Mouse (Mus musculus) CH12.LX (cell line): ENCODE results near the gene Gm15557.

Experiments
- CTCF ChIP-seq, 2 experiments: IDR thresholded peaks in 1 of 2; conservative IDR thresholded peaks in 1 of 2; 2 replicates each; pipeline ENCODE4 v1.5.1; 2011 to 2012; ENCODE audit warnings: low read depth in 2 of 2, low read length in 2 of 2, improper control_type of control experiment in 1 of 2, inconsistent platforms in 1 of 2, mild to moderate bottlenecking in 1 of 2, moderate library complexity in 1 of 2
- KAT2A ChIP-seq: IDR thresholded peaks from 2 replicates; pipeline ENCODE4 v1.6.1; 2012; ENCODE audit warnings: low read length, improper control_type of control experiment, inconsistent platforms; ENCODE audit not compliant: insufficient replicate concordance
- USF2 ChIP-seq: conservative IDR thresholded peaks from 2 replicates; pipeline ENCODE4 v1.6.1; 2011; ENCODE audit warnings: low read depth, low read length, improper control_type of control experiment

- TF ChIP-seq KAT2A (no peak), USF2 (no peak), CTCF (conservative IDR thresholded peaks at IDR 0.05 in 1 of 2, IDR thresholded peaks at IDR 0.05 in 1 of 2; ENCODE audit: low read depth in 2 of 2, low read length in 2 of 2) (no peak)
Observed at GRCm38 (mm10) chr2:155923143-155923542, 17.4 kb upstream of the Gm15557 start.
